Mouse (Mus musculus) myocyte (in vitro differentiated cells): ENCODE results near the gene Ssh1.

Experiments used
- CEBPB ChIP-seq: IDR thresholded peaks from 2 replicates; pipeline ENCODE4 v1.6.1; 2011; ENCODE audit warnings: mild to moderate bottlenecking, moderate library complexity; ENCODE audit not compliant: poor library complexity, insufficient read depth, severe bottlenecking
- E2F4 ChIP-seq: IDR thresholded peaks from one replicate; pipeline ENCODE4 v1.6.1; 2011; ENCODE audit warnings: mild to moderate bottlenecking, control low read depth, moderate library complexity; ENCODE audit not compliant: insufficient read depth
- MAX ChIP-seq: IDR thresholded peaks from one replicate; pipeline ENCODE4 v1.6.1; 2011; ENCODE audit warnings: low read depth, mild to moderate bottlenecking, control low read depth
- MYOD1 ChIP-seq, 3 experiments: IDR thresholded peaks; one replicate each; pipeline ENCODE4 v1.6.1; 2011; ENCODE audit warnings: control low read depth in 2 of 3, low read depth in 2 of 3, mild to moderate bottlenecking in 2 of 3, moderate library complexity in 1 of 3; ENCODE audit not compliant: insufficient read length in 2 of 3, control insufficient read depth in 1 of 3
- POLR2A ChIP-seq: IDR thresholded peaks from one replicate; pipeline ENCODE4 v1.6.1; 2011; ENCODE audit warnings: low read depth, mild to moderate bottlenecking, control low read depth, moderate library complexity; ENCODE audit not compliant: insufficient read length
- POLR2AphosphoS2 ChIP-seq: IDR thresholded peaks from one replicate; pipeline ENCODE4 v1.6.1; 2011; ENCODE audit warnings: low read depth, control low read depth; ENCODE audit not compliant: insufficient read length
- REST ChIP-seq: IDR thresholded peaks from one replicate; pipeline ENCODE4 v1.6.1; 2011; ENCODE audit warnings: mild to moderate bottlenecking, control low read depth, moderate library complexity; ENCODE audit not compliant: insufficient read depth, insufficient read length
- TCF12 ChIP-seq: IDR thresholded peaks from one replicate; pipeline ENCODE4 v1.6.1; 2011; ENCODE audit warnings: mild to moderate bottlenecking, control low read depth; ENCODE audit not compliant: poor library complexity, insufficient read depth, severe bottlenecking
- TCF3 ChIP-seq: IDR thresholded peaks from one replicate; pipeline ENCODE4 v1.6.1; 2011; ENCODE audit warnings: low read depth, control low read depth; ENCODE audit not compliant: insufficient read length
- USF1 ChIP-seq: IDR thresholded peaks from one replicate; pipeline ENCODE4 v1.6.1; 2011; ENCODE audit warnings: low read depth, mild to moderate bottlenecking, control low read depth, moderate library complexity

GRCm38 (mm10) chr5:113932310-113932709, 61.4 kb downstream of the Ssh1 start:
- TF ChIP-seq USF1 = no peak
- no peak for TF ChIP-seq POLR2A
- no peak for TF ChIP-seq E2F4
- TF ChIP-seq POLR2AphosphoS2 = no peak
- TF ChIP-seq MAX = no peak
- no peak for TF ChIP-seq REST
- no peak for TF ChIP-seq MYOD1 (IDR thresholded peaks at IDR 0.05; ENCODE audit: control insufficient read depth in 1 of 3, insufficient read length in 2 of 3, low read depth in 2 of 3)
- TF ChIP-seq TCF12 = no peak
- no peak for TF ChIP-seq TCF3
- no peak for TF ChIP-seq CEBPB
